Mouse (Mus musculus): ENCODE measurements around the gene Cxadr. TPM values are rescaled to one million over a fixed set of nuclear protein-coding genes. Genes with fewer than 3 reads are reported as not detected.
"Not testable (repeated sequence)": the region's sequence is repeated elsewhere in the genome, so short reads cannot be mapped to it uniquely, and the experiment has no call there.

Cxadr gene
- total RNA-seq, 2 experiments from 2014 or later, result 21.0 to 24.7 TPM

DNA sequence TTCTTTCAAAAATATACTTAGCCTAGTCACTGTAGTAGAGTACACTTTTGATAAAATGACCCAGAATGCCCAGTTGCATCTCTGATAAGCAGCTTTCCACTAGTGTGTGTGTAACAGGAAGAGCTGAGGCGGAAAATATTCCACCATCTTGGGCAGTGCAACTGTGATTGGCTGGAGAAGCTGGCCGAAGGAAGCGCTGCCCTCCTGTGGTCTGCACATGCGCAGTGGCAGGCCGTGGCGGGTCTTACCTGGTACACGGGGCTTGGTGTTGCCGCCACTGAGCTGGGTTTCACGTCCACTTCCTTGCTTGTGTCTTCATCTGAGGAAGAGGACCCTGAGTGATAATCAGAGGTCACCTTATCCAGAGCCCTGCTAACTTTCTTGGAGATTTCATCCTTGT lies 63.3 kb downstream of the Cxadr start:
- not testable (repeated sequence) for DNase-seq

DNA sequence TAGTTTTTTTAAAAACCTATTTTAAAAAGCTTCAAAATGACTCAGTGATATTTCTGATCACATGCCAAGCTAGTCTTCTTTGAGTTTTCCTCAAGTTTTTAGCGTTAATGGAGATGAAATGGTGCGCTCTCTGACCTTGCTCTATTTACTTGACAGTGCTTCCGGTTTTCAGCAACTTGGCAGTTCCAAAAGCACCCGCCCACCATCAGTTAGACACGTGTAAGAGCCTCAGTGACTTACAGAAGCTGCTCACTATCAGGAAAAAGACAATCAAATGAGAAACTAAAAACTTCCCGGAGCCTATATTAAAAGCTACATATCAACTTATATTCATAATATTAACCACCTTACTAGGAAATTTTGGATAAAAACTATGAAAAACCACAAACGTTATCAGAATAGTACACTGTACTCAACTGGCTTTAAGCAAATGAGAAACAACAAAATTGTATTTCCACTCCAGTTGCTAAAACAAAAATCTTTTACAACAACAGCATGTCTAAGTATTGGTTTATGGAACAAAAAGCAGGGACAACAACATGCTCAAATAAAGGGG lies 70.3 kb downstream of the Cxadr start:
- peak; percentile 61 for DNase-seq

DNA sequence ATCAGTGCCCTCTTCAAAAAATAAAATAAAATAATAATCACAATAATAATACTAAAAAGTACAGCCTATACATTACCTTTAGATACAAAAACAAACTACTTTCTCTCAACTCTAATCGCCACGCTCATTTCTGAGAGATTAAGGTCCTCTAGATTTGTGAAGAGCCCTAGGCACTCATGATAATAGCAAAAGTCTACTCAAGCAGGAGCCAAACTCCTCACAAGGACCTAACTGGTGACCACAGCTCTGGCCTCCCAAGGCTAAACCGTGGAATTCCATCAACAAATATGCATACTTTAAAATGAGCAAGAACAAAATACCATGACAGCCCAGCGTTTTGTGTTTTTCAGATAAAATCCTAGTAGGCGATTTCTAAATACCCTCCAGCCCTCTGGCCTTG lies 71.5 kb downstream of the Cxadr start:
- no peak for DNase-seq

DNA sequence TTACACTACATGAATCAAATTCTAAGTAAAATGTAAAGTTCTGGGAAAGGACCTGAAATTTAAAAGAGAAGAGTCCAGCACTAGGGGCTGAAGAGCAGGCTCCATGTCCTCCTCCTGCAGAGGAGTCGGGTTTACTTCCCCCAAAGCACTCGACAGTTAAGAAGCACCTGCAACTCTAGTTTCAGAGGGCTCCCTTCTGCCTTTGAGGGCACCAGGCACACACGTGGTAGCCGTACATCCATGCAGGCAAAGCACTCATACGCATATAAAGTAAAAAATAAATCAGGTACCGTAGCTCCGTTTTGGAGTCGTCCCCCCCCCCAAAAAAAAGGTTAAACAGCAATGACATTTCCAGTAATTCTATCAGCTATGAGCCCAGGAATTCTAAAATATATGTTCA lies 72.5 kb downstream of the Cxadr start:
- no peak for DNase-seq

DNA sequence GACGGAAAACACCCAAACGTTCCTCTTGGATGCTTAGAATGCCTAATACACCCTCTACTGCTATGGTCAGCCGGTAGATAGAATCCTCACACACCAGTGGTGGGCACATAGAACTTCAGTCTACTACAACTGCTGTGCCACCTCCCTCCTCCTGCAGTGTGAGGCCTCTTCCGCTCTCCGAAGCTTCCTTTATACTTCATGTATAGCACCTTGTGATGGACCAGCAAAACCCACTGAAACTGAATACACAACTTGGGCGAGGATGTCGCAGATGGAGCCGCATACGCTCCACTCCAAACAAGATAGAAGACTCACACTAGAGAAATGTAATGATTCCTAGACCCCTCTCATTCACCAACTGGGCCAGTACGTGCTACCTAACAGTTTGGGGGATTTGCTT lies 73.9 kb downstream of the Cxadr start:
- no peak for DNase-seq

DNA sequence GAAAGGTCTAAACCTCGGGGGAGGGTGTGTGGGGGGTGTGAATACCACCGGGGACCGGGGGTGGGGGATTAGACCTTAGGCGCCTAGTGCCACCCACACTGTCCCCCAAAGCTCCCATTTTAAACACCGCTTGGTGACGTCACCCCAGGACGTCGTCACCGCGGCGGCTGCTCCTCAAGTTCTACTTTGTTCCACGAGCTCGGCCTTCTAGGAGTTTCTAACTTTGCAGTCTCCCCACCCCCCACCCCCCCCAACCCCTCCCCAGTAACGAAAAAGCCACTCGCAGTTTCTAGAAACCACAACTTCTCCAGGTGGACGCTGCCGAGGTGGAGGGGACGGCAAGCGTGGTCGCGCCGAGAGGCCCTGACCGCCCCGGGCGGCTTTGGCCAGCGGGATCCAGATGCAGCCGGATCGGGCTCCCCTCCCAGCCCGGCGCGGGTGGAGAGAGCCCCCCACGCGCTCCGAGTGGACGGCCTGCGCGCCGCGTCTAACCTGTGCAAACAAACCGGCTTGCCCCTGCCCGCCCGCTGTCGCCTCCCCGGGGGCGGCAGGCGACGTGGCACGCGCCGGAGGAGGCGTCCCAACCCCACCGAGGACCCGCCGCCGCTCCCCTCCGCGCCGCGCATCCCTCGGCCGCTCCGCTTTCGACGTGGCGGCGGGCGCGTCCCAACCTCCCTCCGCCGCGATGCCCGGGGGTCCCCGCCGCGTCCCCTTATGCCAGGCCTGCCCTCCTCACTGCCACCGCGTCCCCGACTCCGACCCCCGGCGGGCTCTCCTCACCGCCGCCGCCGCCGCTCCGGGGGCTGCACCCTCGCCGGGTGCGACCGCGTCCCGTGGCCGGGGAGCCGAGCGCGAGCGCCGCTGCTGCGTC lies 74.8 kb downstream of the Cxadr start:
- DNase-seq, result peak; percentile 74

DNA sequence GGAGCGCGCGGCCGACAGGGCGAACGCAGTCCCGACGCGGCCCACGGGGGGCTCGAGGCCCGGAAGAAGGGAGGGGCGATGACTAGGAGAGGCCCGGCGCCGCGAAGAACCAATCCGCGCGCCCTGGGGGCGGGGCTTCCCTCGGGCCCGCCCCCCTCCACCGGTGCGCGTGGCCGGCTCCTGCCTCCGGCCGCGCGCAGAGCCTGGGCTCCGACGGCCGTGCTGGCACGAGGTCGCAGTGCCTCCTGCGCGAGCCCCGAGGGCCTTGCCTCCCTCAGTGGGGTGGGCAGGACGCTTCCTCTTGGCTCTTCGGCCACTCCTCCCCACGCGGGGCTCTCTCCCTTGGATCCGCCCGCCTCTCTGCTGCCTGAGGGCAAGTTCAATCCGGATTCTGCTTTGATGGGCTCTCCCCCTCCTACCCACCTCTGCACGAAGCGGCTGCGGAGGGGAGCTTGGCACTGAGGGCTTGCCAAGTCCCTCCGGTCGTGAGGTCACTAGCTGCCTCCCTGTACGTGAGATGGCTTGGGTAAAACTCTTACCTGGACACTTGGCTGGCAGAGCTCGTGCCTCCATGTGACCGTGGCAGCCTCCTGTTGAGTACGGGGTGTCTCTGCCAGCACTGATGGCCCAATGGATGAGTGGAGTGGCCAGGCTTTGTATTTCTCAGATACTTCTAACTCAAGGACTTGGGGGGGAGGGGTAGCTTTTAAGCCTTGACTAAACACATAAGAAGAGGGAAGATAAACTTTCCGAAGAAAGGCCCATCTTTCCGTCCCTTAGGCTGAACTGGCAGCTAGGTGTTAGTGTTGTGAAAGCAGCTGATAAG lies 75.7 kb downstream of the Cxadr start, which contains the start of gene Btg3:
Gene Btg3, minus strand, starts transcription at position 448 of the 826 bp plus-strand sequence.
- DNase-seq, result peak; percentile 95

DNA sequence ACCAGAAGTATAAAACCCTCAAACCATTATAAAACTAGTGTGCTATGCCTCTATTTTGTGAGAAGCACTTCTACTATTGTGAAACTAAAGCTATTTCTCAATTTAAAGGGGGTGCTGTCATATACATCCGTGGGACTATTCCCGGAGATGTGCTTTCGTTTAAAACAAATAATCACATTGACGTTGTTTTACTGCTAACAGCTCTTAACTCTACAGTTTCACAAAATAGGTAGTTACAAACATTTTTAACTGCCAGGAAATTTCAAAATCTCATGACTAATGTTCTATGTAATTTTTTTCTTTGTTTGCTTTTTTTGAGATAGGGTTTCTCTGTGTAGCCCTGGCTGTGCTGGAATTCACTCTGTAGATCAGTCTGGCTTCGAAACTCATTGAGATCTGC lies 77.2 kb downstream of the Cxadr start:
- DNase-seq, result no peak

DNA sequence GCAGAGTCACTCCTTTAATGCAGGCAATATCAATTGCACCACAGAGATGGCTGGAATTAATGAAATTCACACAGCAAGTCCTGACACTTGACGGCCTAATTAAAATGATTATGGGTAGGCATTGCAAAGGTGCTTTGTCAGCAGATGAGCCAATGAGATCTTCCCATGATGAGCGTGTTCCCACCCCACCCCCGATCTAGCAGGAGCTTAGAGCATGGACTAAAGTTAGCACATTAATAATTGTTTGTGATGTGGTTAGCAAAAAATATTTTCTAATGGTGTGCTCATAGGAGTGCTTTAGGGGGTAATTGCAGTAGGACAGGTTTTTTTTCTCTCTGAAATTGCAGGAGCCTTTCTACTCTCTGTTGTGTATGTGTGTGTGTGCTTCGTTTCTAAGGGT lies 87.8 kb downstream of the Cxadr start:
- no peak for DNase-seq

DNA sequence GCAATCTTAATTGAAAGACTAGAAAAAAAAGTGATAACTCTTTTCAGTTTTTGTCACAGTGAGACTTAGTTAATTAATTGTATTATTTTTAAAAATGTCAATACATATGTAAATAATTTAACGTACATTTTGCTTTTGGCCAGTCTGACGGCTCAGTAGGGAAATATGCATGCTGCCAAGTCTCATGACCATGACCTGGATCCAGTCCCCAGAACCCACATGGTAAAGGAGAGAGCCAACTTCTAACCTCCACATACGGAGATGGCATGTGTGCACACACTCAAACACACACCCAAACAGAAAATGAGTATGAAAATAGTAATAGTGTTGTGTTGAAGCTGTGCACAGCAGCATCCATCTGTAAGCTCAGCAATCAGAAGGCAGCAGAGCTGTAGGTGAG lies 88.7 kb downstream of the Cxadr start:
- DNase-seq, result no peak

DNA sequence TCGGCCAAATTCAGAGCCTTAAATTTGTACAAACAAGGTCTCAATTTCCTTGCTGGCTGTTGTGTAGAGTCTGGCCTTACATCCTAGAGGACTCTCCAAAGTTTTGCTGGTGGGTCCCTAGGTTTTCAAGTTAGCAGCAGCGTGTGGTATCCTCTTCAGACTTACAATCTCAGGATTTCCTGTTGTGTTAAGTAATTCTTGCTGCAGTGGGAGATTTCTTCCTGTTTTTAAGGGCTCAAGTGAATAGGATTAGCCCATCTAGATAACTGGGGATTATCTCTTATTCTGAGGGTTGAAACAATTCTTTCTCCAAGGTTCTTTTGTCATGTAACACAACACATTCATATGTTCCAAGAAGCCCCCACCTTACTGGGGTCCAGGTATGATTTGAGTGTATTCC lies 90.1 kb downstream of the Cxadr start:
- no peak for DNase-seq

DNA sequence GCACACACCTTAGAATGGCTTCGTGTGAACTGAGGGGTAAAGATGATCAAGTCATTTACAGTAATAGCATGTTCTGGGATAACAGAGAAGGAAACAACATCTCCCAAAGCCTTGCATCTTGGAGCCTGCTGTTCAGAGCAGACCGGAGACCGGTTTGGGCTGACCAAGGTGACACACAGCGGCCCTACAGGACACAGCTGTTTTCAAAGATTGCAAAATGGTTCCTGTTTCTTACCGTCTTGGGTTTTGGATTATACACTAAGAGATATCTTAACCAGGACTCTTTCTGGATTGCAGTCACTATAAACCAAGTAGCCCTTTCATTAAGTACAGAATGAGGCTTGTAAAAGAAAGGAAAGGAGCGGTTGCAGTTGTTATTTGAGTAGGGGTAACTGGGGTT lies 97.4 kb downstream of the Cxadr start:
- no peak for DNase-seq

DNA sequence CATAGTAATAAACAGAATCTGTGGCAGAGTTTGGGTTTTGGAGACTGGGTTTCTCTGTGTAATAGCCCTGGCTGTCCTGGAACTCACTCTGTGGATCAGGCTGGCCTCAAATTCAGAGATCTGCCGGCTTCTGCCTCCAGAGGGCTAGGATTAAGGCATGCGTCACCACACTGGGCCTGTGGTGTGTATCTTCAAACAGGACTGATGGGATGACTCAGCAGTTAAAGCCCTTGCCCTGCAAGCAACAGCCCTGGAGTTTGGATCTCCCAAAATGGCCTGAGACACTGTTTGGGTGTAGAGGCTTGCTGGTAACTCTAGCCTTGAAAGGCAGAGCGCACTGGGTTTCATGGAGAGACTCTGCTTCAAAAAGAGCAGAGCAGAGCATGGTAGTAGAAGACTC lies 98.1 kb downstream of the Cxadr start:
- DNase-seq, result no peak

DNA sequence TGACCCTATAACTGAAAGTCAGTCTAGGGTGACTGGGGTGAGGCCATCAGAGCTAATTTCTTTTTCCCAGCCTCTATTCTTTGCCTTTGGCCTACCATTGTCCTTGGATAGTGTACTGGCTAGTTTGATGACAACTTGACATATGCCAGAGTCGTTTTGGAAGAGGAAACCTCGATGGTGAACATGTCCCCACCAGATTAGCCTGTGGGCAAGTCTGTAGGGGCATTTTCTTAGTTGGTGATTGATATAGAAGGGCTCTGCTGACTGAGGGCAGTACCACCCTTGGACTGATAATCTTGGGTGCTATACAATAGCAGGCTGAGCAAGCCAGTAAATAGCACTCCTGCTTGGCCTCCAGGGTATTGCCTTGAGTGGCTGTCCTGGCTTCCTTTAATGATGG lies 101.0 kb downstream of the Cxadr start:
- no peak for DNase-seq

DNA sequence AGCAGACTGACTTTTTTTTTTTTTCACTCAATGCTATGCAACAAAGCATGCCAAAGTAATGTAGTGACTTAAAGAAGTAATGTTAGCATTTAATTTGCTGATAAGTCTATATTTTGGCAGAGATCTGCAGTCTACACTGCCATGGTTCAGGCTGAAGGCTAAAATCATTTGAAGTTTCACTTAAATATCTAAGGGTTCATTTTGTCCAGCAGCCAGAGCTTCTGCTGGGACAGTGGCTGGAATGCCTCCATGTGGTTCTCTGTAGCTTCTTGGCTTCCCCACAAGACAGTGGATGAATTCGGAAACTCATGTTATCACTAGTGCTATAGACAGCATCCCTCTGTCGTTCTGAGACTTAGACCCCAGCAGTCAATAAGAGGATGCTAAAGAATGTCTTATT lies 105.4 kb downstream of the Cxadr start:
- DNase-seq, result no peak

DNA sequence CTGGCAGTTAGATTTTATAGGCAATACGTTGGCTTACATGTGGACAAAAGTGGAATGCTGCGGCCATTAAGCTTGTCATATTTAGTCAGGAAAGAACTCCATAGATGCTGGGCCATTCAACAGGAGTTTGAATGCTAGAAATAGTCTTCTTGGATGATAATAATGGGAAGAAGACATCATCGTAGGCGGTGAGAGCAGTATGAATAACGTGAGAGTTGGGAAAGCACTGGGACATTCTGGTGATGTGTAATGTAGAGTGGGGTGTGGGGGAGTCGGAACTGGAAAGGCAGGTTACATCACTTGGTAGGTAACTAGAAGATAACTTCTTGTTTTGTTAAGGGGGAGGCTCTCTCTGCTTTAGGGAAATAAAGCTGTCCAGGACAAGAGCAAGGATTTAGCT lies 106.6 kb downstream of the Cxadr start:
- no peak for DNase-seq

Other genes starting within 250 kb of the Cxadr start
- 10 to 100 TPM; 17.4 to 36.3 TPM for gene Btg3, start 75.7 kb downstream of the Cxadr start, total RNA-seq (2021)

Measured in adrenal gland, postnatal 10 days (tissue).